In the genomic region with DNA sequence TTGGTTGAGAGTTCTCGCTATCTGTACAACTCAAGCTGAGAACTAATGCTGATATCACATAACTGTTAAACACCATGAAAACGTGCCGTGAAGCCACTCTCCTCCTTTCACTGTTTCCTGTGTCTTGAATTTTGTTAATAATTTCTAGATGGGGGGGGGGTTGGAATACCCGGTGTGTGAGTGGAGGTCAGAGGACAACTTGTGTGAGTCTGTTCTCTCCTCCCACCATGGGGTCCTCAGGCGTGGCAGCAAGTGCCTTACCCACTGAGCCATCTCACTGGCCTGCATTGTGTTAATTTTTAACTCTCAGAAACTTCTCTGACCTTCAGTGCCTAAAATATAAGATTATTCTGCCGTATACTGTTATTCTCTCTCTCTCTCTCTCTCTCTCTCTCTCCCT, we compare ENCODE assay signal across 16 mouse cellular contexts.
DNase-seq lines count a peak whose midpoint lies in the region; ATAC-seq lines count a peak whose summit lies in the region.
"Had no signal": no experiment of that assay in that cellular context is flagged by ENCODE, and none has a peak within 500 bp of the region (broad histone marks: within the 10 kb centered on the region; RNA-seq: fewer than 3 reads in every experiment).

No protein-coding gene starts in this region.

- H3K4me1 ChIP-seq in intestine, embryonic 16.5 days (ENCODE audit: control insufficient read depth, insufficient read depth, low read length), result peaks cover 20% of the 10 kb centered on the region
- peaks cover 15% of the 10 kb centered on the region for H3K4me1 ChIP-seq in kidney, embryonic 14.5 days (ENCODE audit: control insufficient read depth, insufficient read depth, low read length)
- H3K4me1 ChIP-seq in liver, embryonic 16.5 days (ENCODE audit: control insufficient read depth, low read depth, low read length), result no peaks in the 10 kb centered on the region; the same call in 1 of the 2 replicates
- H3K4me1 ChIP-seq in heart, embryonic 11.5 days (ENCODE audit: control insufficient read depth, insufficient read depth, low read length), result no peaks in the 10 kb centered on the region; the same call in 1 of the 2 replicates

- WGBS in intestine, embryonic 16.5 days, result 56% methylated on average over 6 of the region's 6 CpGs
- 66% methylated on average over 6 of the region's 6 CpGs for WGBS in kidney, embryonic 14.5 days
- 50% methylated on average over 6 of the region's 6 CpGs for WGBS in liver, embryonic 16.5 days (ENCODE audit: insufficient replicate concordance)
- WGBS in heart, embryonic 11.5 days (ENCODE audit: insufficient replicate concordance), result 71% methylated on average over 6 of the region's 6 CpGs

- no peaks in the 10 kb centered on the region for H3K27me3 ChIP-seq in intestine, embryonic 16.5 days (replicated peaks; ENCODE audit: control insufficient read depth, insufficient read depth, low read length)
- H3K27me3 ChIP-seq in kidney, embryonic 14.5 days (ENCODE audit: control insufficient read depth, insufficient read depth, low read length), result no peaks in the 10 kb centered on the region
- H3K27me3 ChIP-seq in liver, embryonic 16.5 days (ENCODE audit: control insufficient read depth, insufficient read depth, low read depth, low read length), result no peaks in the 10 kb centered on the region
- no peaks in the 10 kb centered on the region for H3K27me3 ChIP-seq in heart, embryonic 11.5 days (ENCODE audit: control insufficient read depth, insufficient read depth, low read length)
- H3K27me3 ChIP-seq: heart, embryonic 12.5 days; midbrain, embryonic 12.5 days had no signal

- peak; percentile 40 to 60 for DNase-seq in kidney, postnatal 4 days
- DNase-seq in embryo, embryonic 10 days (ENCODE audit: low spot score), result no peak
- no peak for DNase-seq in cerebellum, postnatal 10 days
- DNase-seq: adrenal gland, postnatal 36 days; cerebellum, adult 2 months; layer of hippocampus, postnatal 36 days; lung, adult 2 months had no signal

- H3K4me3 ChIP-seq in intestine, embryonic 16.5 days (ENCODE audit: low read length), result no peak overlapping the region
- H3K4me3 ChIP-seq in kidney, embryonic 14.5 days (ENCODE audit: low read length), result no peak overlapping the region
- 0 out of 2 replicates have a peak overlapping the region, but pooled peaks have one; percentile 14 for H3K4me3 ChIP-seq in liver, embryonic 16.5 days (ENCODE audit: low read depth, low read length)
- H3K4me3 ChIP-seq in heart, embryonic 11.5 days (ENCODE audit: low read depth, low read length), result no peak overlapping the region
- H3K4me3 ChIP-seq: heart, embryonic 12.5 days; midbrain, embryonic 12.5 days had no signal

- no peaks in the 10 kb centered on the region for H3K9me3 ChIP-seq in intestine, embryonic 16.5 days (ENCODE audit: control insufficient read depth, low read length)
- no peaks in the 10 kb centered on the region for H3K9me3 ChIP-seq in kidney, embryonic 14.5 days (ENCODE audit: control insufficient read depth, low read length)
- no peaks in the 10 kb centered on the region for H3K9me3 ChIP-seq in liver, embryonic 16.5 days (replicated peaks; ENCODE audit: control insufficient read depth, low read length)
- H3K9me3 ChIP-seq in heart, embryonic 11.5 days (replicated peaks; ENCODE audit: control insufficient read depth, low read length), result no peaks in the 10 kb centered on the region
- H3K9me3 ChIP-seq: heart, embryonic 12.5 days; midbrain, embryonic 12.5 days had no signal

- peak overlapping the region; percentile 13 for H3K4me2 ChIP-seq in intestine, embryonic 16.5 days (ENCODE audit: low read depth, low read length)
- no peak overlapping the region for H3K4me2 ChIP-seq in kidney, embryonic 14.5 days (replicated peaks; ENCODE audit: low read depth, low read length)
- 0 out of 2 replicates have a peak overlapping the region, but pooled peaks have one; percentile 12 for H3K4me2 ChIP-seq in liver, embryonic 16.5 days (ENCODE audit: low read depth, low read length)
- H3K4me2 ChIP-seq in heart, embryonic 11.5 days, result no peak overlapping the region
- H3K4me2 ChIP-seq: heart, embryonic 12.5 days; hindbrain, embryonic 14.5 days; midbrain, embryonic 12.5 days had no signal

- no peaks in the 10 kb centered on the region for H3K36me3 ChIP-seq in intestine, embryonic 16.5 days (ENCODE audit: control insufficient read depth, insufficient read depth, low read length)
- H3K36me3 ChIP-seq in kidney, embryonic 14.5 days (ENCODE audit: control insufficient read depth, insufficient read depth, low read length), result no peaks in the 10 kb centered on the region
- no peaks in the 10 kb centered on the region for H3K36me3 ChIP-seq in liver, embryonic 16.5 days (ENCODE audit: control insufficient read depth, insufficient read depth)
- H3K36me3 ChIP-seq in heart, embryonic 11.5 days (ENCODE audit: control insufficient read depth, insufficient read depth, low read length), result no peaks in the 10 kb centered on the region
- H3K36me3 ChIP-seq: heart, embryonic 12.5 days; midbrain, embryonic 12.5 days had no signal

- H3K27ac ChIP-seq in intestine, embryonic 16.5 days (ENCODE audit: low read length), result peak overlapping the region; percentile 23; the same call in 1 of the 2 replicates
- peak overlapping the region; percentile 14; the same call in 1 of the 2 replicates for H3K27ac ChIP-seq in kidney, embryonic 14.5 days (ENCODE audit: low read depth, low read length)
- peak overlapping the region; percentile 71 for H3K27ac ChIP-seq in liver, embryonic 16.5 days (ENCODE audit: low read length)
- no peak overlapping the region for H3K27ac ChIP-seq in heart, embryonic 11.5 days (ENCODE audit: low read depth, low read length)
- H3K27ac ChIP-seq: hindbrain, embryonic 14.5 days; macrophage; midbrain, embryonic 12.5 days had no signal

- ATAC-seq in intestine, embryonic 16.5 days, result peak; percentile 95
- peak; percentile 73; the same call in 1 of the 2 replicates for ATAC-seq in kidney, embryonic 14.5 days (ENCODE audit: low FRiP score, low TSS enrichment)
- peak; percentile 86 for ATAC-seq in liver, embryonic 16.5 days (ENCODE audit: low read depth)
- no peak for ATAC-seq in heart, embryonic 11.5 days (replicated peaks; ENCODE audit: insufficient number of reproducible peaks, low FRiP score, low TSS enrichment)
- no peak for ATAC-seq in megakaryocyte, adult 5-6 weeks (ENCODE audit: poor library complexity, severe bottlenecking)

- H3K9ac ChIP-seq in intestine, embryonic 16.5 days (ENCODE audit: low read depth, low read length), result no peak overlapping the region
- H3K9ac ChIP-seq in kidney, embryonic 14.5 days (ENCODE audit: low read depth, low read length), result no peak overlapping the region
- H3K9ac ChIP-seq in liver, embryonic 16.5 days (ENCODE audit: low read depth, low read length), result no peak overlapping the region
- no peak overlapping the region for H3K9ac ChIP-seq in heart, embryonic 11.5 days (ENCODE audit: low read depth, low read length)
- H3K9ac ChIP-seq: heart, embryonic 12.5 days; hindbrain, embryonic 14.5 days; midbrain, embryonic 12.5 days had no signal

Comparison
In these comparisons a context has a peak if more than half of its experiments do, and no peak if none do; other contexts are left out.
1. ATAC-seq: peak in intestine, embryonic 16.5 days (single experiment), kidney, embryonic 14.5 days (single experiment) and liver, embryonic 16.5 days (single experiment); none in heart, embryonic 11.5 days (single experiment) and megakaryocyte, adult 5-6 weeks (single experiment).
2. H3K4me2 ChIP-seq: peak in intestine, embryonic 16.5 days (single experiment) and liver, embryonic 16.5 days (single experiment); none in kidney, embryonic 14.5 days (single experiment) and heart, embryonic 11.5 days (single experiment).
3. DNase-seq: peak in kidney, postnatal 4 days (2 of 2); none in embryo, embryonic 10 days (single experiment) and cerebellum, postnatal 10 days (0 of 2).